Mouse (Mus musculus) intestine, embryonic 15.5 days (tissue): ENCODE results near the gene Tulp3. TPM values are rescaled to one million over a fixed set of nuclear protein-coding genes. Genes with fewer than 3 reads are reported as not detected.
"Not testable (repeated sequence)": the region's sequence is repeated elsewhere in the genome, so short reads cannot be mapped to it uniquely, and the experiment has no call there.

ENCODE experiments used
- ATAC-seq: fragments of 200-750 bp; cut with Nextera tagmentation; 2 replicates; pipeline ENCODE4 v1.8.0; 2017; ENCODE audit warnings: moderate TSS enrichment, moderate library complexity
- H3K27ac ChIP-seq: fragments of 300-500 bp; sonication (generic); 2 replicates; pipeline ENCODE4 v1.5.1; 2015; ENCODE audit warnings: mild to moderate bottlenecking, inconsistent platforms
- H3K27me3 ChIP-seq: fragments of 300-500 bp; sonication (generic); replicated peaks from 2 replicates; pipeline ENCODE4 v1.6.1; 2015; ENCODE audit warnings: inconsistent platforms
- H3K36me3 ChIP-seq: fragments of 300-500 bp; sonication (generic); 2 replicates; pipeline ENCODE4 v1.6.1; 2015; ENCODE audit warnings: inconsistent platforms
- H3K4me1 ChIP-seq: fragments of 300-500 bp; sonication (generic); replicated peaks from 2 replicates; pipeline ENCODE4 v1.6.1; 2015; ENCODE audit warnings: inconsistent platforms
- H3K4me2 ChIP-seq: fragments of 300-500 bp; sonication (generic); replicated peaks from 2 replicates; pipeline ENCODE4 v1.6.1; 2015; ENCODE audit warnings: mild to moderate bottlenecking, inconsistent platforms
- H3K4me3 ChIP-seq: fragments of 300-500 bp; sonication (generic); replicated peaks from 2 replicates; pipeline ENCODE4 v1.5.1; 2015; ENCODE audit warnings: inconsistent platforms
- H3K9ac ChIP-seq: fragments of 300-500 bp; sonication (generic); 2 replicates; pipeline ENCODE4 v1.6.1; 2015; ENCODE audit warnings: inconsistent platforms
- H3K9me3 ChIP-seq: fragments of 300-500 bp; sonication (generic); 2 replicates; pipeline ENCODE4 v1.6.1; 2016; ENCODE audit warnings: inconsistent platforms
- WGBS: fragments of 180-500 bp; shearing (Covaris S2); methylation state at CpG from one replicate; pipeline ENCODE4 v1.1.7; 2015; 5-methylcytosine and 5-hydroxymethylcytosine counted together
- polyA plus RNA-seq: library from polyadenylated mRNA; unstranded; fragments of >200 nt; fragmentation: Nextera tagmentation; extraction: Ambion mirVana; gene quantifications from 2 replicates; pipeline ENCODE4 v1.2.1, GENCODE M21; 2015

Gene Tulp3
- polyA plus RNA-seq = 10.4 and 11.9 TPM in 2 replicates

- H3K9ac ChIP-seq = peak within 1 kb of the TSS; percentile 69
- H3K27me3 ChIP-seq = no peaks in the 10 kb centered on the region
- WGBS = 1% methylated on average over 42 of the region's 42 CpGs
- 0 out of 2 replicates have a peak, but pooled peaks cover 5% of the 10 kb centered on the region for H3K4me1 ChIP-seq
- peak within 1 kb of the TSS; percentile 88 for H3K4me2 ChIP-seq
- H3K27ac ChIP-seq = peak within 1 kb of the TSS; percentile 46
- H3K9me3 ChIP-seq = no peaks in the 10 kb centered on the region
- H3K4me3 ChIP-seq = peak within 1 kb of the TSS; percentile 88
- ATAC-seq = peak; percentile 99
- peaks cover 17% of the 10 kb centered on the region for H3K36me3 ChIP-seq
Measured at GRCm38 (mm10) chr6:128355726-128356416, at the start of gene Tulp3. Gene Tulp3, minus strand, starts transcription at chr6:128355851.

DNA sequence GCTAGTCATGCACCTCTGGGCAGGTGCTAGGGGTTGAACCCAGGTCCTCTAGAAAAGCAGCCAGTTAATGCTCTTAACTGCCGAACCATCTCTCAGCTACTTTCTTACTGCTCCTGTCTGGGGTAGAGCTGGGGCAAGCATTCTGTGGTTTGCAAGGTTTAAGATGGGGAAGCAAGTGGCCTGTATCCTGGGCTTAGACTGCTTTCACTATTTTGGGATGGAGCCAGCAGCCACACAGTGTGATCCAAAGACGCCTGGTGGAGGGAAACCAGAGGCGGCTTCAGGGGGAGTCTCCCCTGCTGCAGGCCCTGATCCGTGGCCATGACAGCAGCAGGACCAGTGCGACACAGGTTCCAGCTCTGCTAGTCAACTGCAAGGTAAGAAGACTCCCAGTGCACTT, 49.1 kb upstream of the Tulp3 start:
- peaks cover 22% of the 10 kb centered on the region for H3K36me3 ChIP-seq
- no peak overlapping the region for H3K4me3 ChIP-seq
- no peak overlapping the region for H3K9ac ChIP-seq
- H3K4me2 ChIP-seq = no peak overlapping the region
- no peak for ATAC-seq
- H3K9me3 ChIP-seq = no peaks in the 10 kb centered on the region
- 58% methylated on average over 5 of the region's 5 CpGs for WGBS
- H3K27ac ChIP-seq = no peak overlapping the region
- no peaks in the 10 kb centered on the region for H3K27me3 ChIP-seq
- H3K4me1 ChIP-seq = 0 out of 2 replicates have a peak, but pooled peaks cover 7% of the 10 kb centered on the region

DNA sequence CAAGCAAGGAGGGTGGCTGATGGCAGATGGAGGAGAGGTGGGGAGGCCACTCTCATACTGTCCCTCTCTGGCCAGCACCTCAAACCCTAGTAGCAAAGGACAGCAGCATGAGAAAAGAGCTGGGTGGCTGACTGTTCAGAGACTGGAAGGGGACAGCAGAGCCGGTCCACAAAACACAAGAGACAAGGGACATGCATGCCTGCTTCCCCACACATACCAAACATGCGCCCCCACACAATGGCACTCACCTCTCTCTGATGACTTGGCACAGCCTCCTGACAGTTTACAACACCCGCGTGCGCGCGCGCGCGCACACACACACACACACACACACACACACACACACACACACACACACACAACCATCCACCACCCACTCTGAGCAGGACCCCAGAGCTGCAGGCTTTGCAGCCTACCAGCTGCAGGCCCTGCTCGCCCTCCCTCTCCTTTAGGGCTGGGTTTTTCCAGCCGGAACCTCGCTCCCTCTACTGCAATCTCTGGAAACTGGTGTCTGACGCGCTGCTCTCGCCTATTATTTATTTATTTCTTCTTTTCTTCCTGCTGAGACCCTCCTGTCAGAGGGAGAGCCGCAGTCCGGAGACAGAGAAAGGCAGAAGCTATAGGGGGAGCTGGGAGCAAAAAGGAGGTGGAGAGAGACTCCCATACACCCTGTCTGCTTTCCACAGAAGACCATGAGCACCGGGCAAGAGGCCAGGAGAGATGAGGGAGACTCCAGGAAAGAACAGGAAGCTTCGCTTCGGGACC, 44.0 kb upstream of the Tulp3 start:
- no peaks in the 10 kb centered on the region for H3K9me3 ChIP-seq
- H3K27me3 ChIP-seq = no peaks in the 10 kb centered on the region
- H3K4me3 ChIP-seq = peak overlapping the region; percentile 26
- H3K9ac ChIP-seq = peak overlapping the region; percentile 34
- 18% methylated on average over 19 of the region's 21 CpGs for WGBS
- no peaks in the 10 kb centered on the region for H3K36me3 ChIP-seq
- ATAC-seq = peak; percentile 71
- H3K4me2 ChIP-seq = peak overlapping the region; percentile 56
- peak overlapping the region; percentile 27; the same call in 1 of the 2 replicates for H3K27ac ChIP-seq
- H3K4me1 ChIP-seq = 0 out of 2 replicates have a peak, but pooled peaks cover 7% of the 10 kb centered on the region

DNA sequence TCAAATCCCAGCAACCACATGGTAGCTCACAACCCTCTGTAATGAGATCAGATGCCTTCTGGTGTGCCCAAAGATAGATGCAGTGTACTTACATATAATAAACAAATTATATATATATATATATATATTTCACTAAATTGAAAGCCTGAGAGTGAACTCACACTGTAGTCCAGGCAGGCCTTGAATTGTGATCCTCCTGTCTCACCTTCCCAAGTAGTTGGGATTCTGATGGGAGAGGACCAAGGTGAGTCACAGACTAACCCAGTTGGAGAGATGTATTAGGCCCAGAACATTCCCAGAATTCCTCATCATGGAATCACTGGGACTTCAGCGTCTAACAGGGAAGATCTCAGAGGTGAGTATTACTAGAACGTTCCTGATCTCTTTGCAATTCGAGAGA, 43.3 kb upstream of the Tulp3 start, which contains the start of gene Nrip2:
Gene Nrip2 (plus strand): TSS at position 301 of the 400 bp plus-strand sequence.
- H3K27me3 ChIP-seq = no peaks in the 10 kb centered on the region
- H3K9me3 ChIP-seq = no peaks in the 10 kb centered on the region
- H3K36me3 ChIP-seq = no peaks in the 10 kb centered on the region
- 71% methylated on average over 3 of the region's 3 CpGs for WGBS
- 0 out of 2 replicates have a peak, but pooled peaks cover 7% of the 10 kb centered on the region for H3K4me1 ChIP-seq
- peak within 1 kb of the TSS; percentile 34 for H3K9ac ChIP-seq
- peak within 1 kb of the TSS; percentile 56 for H3K4me2 ChIP-seq
- H3K27ac ChIP-seq = peak within 1 kb of the TSS; percentile 27; the same call in 1 of the 2 replicates
- peak within 1 kb of the TSS; percentile 26 for H3K4me3 ChIP-seq
- no peak for ATAC-seq

DNA sequence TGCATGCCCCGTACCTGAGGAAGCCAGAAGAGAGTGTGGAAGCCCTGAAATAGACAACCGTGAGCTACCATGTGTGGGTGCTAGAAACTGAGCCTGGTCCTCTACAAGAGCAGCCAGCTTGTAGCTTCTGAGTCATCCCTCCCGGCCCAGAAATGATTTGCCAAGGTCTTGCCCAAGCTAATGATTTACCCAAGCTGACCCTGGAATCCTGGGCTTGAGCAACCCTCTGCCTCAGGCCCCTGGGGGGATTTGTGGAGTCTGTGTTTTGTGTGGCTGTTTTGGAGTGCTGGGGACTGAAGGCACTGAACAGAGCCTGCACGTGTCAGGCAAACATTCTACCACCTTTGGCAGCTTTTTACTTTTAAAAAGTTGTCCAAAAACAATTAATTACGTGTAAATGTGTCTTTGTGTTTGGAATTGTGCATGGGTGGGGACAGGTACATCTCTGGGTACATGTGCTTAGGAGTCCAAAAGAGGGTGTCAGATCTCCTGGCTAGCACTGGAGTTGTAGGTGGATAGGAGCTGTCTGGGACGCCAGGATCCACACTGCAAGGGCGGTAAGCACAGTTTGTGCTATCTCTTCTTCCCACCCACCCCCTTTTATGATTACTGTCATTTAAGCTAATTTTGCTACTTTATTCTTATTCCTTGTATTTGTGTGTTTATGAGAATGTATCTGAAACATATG, 42.1 kb upstream of the Tulp3 start:
- no peak overlapping the region for H3K27ac ChIP-seq
- H3K4me3 ChIP-seq = no peak overlapping the region
- H3K4me2 ChIP-seq = no peak overlapping the region
- peak; percentile 76 for ATAC-seq
- 63% methylated on average over 7 of the region's 7 CpGs for WGBS
- H3K9me3 ChIP-seq = no peaks in the 10 kb centered on the region
- no peaks in the 10 kb centered on the region for H3K36me3 ChIP-seq
- no peaks in the 10 kb centered on the region for H3K27me3 ChIP-seq
- 0 out of 2 replicates have a peak, but pooled peaks cover 7% of the 10 kb centered on the region for H3K4me1 ChIP-seq
- H3K9ac ChIP-seq = no peak overlapping the region

DNA sequence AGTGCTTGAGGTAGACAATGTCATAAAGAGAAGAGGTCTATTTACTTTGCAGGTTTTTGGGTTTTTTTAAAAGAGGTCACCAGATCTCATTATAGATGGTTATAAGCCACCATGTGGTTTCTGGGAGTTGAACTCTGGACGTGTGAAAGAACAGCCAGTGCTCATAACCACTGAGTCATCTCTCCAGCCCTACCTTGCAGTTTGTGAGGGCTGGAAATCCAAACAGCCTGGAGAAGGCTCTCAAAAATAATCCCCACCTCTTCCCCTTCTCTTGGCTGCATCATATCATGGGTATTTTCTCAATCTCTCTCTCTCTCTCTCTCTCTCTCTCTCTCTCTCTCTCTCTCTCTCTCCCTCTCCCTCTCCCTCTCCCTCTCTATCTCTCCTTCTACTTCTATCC, 35.0 kb upstream of the Tulp3 start:
- H3K4me3 ChIP-seq = no peak overlapping the region
- H3K9ac ChIP-seq = no peak overlapping the region
- no peaks in the 10 kb centered on the region for H3K36me3 ChIP-seq
- 0 out of 2 replicates have a peak, but pooled peaks cover 4% of the 10 kb centered on the region for H3K4me1 ChIP-seq
- H3K4me2 ChIP-seq = no peak overlapping the region
- H3K27me3 ChIP-seq = no peaks in the 10 kb centered on the region
- 37% methylated on average over 1 of the region's 1 CpGs for WGBS
- no peaks in the 10 kb centered on the region for H3K9me3 ChIP-seq
- ATAC-seq = no peak
- H3K27ac ChIP-seq = no peak overlapping the region

DNA sequence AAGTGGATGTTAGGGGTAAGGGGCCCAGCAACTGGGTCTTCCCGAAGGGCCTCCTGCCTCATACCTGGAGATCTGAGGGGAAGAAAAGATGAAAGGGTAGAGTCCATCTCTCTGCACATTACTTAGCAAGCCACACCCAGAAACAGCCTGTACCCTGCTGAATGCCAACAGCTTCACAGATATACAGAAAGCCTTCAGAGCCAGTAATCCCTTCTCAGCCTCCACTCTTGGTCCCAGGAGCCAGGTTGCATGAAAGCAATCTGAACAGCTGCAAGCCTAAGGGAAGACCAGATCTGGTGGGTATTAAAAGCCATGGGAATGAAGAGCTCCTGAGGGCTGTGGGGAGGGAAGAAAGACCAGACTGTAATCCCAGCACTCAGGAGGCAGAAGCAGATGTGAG, 33.5 kb upstream of the Tulp3 start:
- 55% methylated on average over 1 of the region's 1 CpGs for WGBS
- Histone ChIP-seq H3K4me3 (no peak overlapping the region), H3K9me3 (no peaks in the 10 kb centered on the region), H3K4me1 (0 out of 2 replicates have a peak, but pooled peaks cover 4% of the 10 kb centered on the region), H3K36me3 (no peaks in the 10 kb centered on the region), H3K9ac (no peak overlapping the region), H3K27me3 (no peaks in the 10 kb centered on the region), H3K27ac (0 out of 2 replicates have a peak overlapping the region, but pooled peaks have one; percentile 1), H3K4me2 (no peak overlapping the region)
- peak; percentile 86 for ATAC-seq

DNA sequence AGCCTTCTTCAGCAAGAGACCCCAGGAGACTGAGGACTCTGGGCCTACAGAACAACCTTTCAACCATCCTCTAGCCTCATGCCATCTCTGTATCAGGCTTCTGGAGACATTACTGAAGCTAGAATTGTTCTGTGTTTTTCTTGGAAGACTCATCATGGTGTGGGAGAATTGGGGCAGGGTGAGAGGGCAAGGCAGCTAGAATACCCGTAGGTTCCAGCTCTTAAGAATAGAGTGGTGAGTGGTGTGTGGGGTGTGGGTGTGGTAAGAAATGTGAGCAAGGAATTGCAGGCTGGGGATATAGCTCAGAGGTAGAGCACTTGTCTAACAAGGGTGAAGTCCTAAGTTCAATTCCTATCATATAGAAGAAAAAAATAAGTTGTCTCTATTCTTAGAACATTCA, 29.4 kb upstream of the Tulp3 start:
- Histone ChIP-seq H3K9ac (no peak overlapping the region), H3K4me1 (0 out of 2 replicates have a peak, but pooled peaks cover 4% of the 10 kb centered on the region), H3K36me3 (no peaks in the 10 kb centered on the region), H3K27ac (no peak overlapping the region), H3K9me3 (no peaks in the 10 kb centered on the region), H3K4me3 (no peak overlapping the region), H3K4me2 (no peak overlapping the region), H3K27me3 (no peaks in the 10 kb centered on the region)
- ATAC-seq = no peak
- WGBS = 72% methylated on average over 1 of the region's 1 CpGs

- WGBS = 79% methylated on average over 7 of the region's 7 CpGs
- Histone ChIP-seq H3K27me3 (no peaks in the 10 kb centered on the region), H3K4me2 (no peak overlapping the region), H3K36me3 (no peaks in the 10 kb centered on the region), H3K9ac (no peak overlapping the region), H3K27ac (no peak overlapping the region), H3K9me3 (no peaks in the 10 kb centered on the region), H3K4me3 (no peak overlapping the region), H3K4me1 (0 out of 2 replicates have a peak, but pooled peaks cover 1% of the 10 kb centered on the region)
- ATAC-seq = no peak
Measured at GRCm38 (mm10) chr6:128383752-128384151, 28.1 kb upstream of the Tulp3 start.

DNA sequence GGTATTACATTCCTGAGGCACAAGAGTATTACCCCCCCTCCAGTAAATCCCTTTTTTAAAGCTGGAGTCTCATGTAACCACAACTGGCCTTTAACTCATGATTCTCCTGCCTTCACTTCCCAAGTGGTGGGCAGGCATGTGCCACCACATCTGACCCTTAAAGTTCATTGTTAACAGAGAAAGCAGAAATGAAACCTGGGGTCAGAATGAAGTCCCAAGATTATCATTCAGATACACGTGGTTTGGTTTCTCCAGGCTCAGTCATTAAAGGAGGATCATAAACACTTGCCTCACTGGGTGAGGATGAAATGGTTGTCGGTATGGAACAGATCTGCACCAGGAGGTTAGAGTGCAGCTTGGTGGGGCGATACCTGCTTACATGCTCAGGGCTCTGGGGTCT, 25.6 kb upstream of the Tulp3 start:
- 58% methylated on average over 3 of the region's 3 CpGs for WGBS
- Histone ChIP-seq H3K27ac (no peak overlapping the region), H3K4me2 (no peak overlapping the region), H3K4me1 (no peaks in the 10 kb centered on the region), H3K9me3 (no peaks in the 10 kb centered on the region), H3K4me3 (no peak overlapping the region), H3K27me3 (no peaks in the 10 kb centered on the region), H3K36me3 (peaks cover 2% of the 10 kb centered on the region; the same call in 1 of the 2 replicates), H3K9ac (no peak overlapping the region)
- no peak for ATAC-seq

DNA sequence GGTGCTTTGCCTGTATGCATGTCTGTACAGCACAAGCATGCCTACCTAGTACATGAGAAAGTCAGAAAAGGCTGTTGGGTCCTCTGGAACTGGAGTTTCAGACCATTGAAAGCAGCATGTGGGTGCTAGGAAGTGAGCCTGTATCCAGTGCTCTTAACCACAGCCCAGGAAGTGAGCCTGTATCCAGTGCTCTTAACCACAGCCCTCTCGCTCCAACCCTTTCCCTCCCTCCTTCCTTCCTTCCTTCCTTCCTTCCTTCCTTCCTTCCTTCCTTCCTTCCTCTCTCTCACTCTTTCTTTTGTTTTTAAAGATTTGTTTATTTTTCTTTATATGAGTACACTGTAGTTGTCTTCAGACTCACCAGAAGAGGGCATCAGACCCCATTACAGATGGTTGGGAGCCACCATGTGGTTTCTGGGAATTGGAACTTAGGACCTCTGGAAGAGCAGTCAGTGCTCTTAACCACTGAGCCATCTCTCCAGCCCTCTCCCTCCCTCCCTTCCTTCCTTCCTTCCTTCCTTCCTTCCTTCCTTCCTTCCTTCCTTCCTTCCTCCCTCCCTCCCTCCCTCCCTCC, 25.0 kb upstream of the Tulp3 start:
- not testable (repeated sequence) for H3K9ac ChIP-seq, H3K36me3 ChIP-seq, H3K27me3 ChIP-seq, H3K27ac ChIP-seq, H3K9me3 ChIP-seq, H3K4me3 ChIP-seq, H3K4me1 ChIP-seq, H3K4me2 ChIP-seq, ATAC-seq
- 59% methylated on average over 1 of the region's 1 CpGs for WGBS
